Mouse (Mus musculus) heart, embryonic 12.5 days (tissue): Measurements from ENCODE around the gene Snap47. TPM values are rescaled to one million over a fixed set of nuclear protein-coding genes. Genes with fewer than 3 reads are reported as not detected.

Experiments
- ATAC-seq: fragments of 200-750 bp; cut with Nextera tagmentation; 2 replicates; pipeline ENCODE4 v1.8.0; 2017; ENCODE audit warnings: moderate TSS enrichment, moderate library complexity; ENCODE audit not compliant: insufficient number of reproducible peaks, low FRiP score
- H3K27ac ChIP-seq: fragments of 300-500 bp; sonication (generic); 2 replicates; pipeline ENCODE4 v1.5.1; 2016; ENCODE audit warnings: mild to moderate bottlenecking, moderate library complexity; ENCODE audit not compliant: poor library complexity, severe bottlenecking
- H3K27me3 ChIP-seq: fragments of 300-500 bp; sonication (generic); replicated peaks from 2 replicates; pipeline ENCODE4 v1.6.1; 2016; ENCODE audit warnings: mild to moderate bottlenecking, moderate library complexity
- H3K36me3 ChIP-seq: fragments of 300-500 bp; sonication (generic); 2 replicates; pipeline ENCODE4 v1.6.1; 2016; ENCODE audit warnings: mild to moderate bottlenecking, moderate library complexity
- H3K4me1 ChIP-seq: fragments of 300-500 bp; sonication (generic); replicated peaks from 2 replicates; pipeline ENCODE4 v1.6.1; 2016; ENCODE audit warnings: mild to moderate bottlenecking
- H3K4me2 ChIP-seq: fragments of 300-500 bp; sonication (generic); 2 replicates; pipeline ENCODE4 v1.6.1; 2016; ENCODE audit warnings: mild to moderate bottlenecking, moderate library complexity
- H3K4me3 ChIP-seq: fragments of 300-500 bp; sonication (generic); 2 replicates; pipeline ENCODE4 v1.5.1; 2016; ENCODE audit warnings: mild to moderate bottlenecking
- H3K9ac ChIP-seq: fragments of 300-500 bp; sonication (generic); 2 replicates; pipeline ENCODE4 v1.6.1; 2016; ENCODE audit warnings: mild to moderate bottlenecking, moderate library complexity
- H3K9me3 ChIP-seq: fragments of 300-500 bp; sonication (generic); replicated peaks from 2 replicates; pipeline ENCODE4 v1.6.1; 2016; ENCODE audit warnings: mild to moderate bottlenecking, moderate library complexity
- WGBS: fragments of 180-500 bp; shearing (Covaris S2); methylation state at CpG from one replicate; pipeline ENCODE4 v1.1.7; 2016; 5-methylcytosine and 5-hydroxymethylcytosine counted together
- polyA plus RNA-seq: library from polyadenylated mRNA; unstranded; fragments of >200 nt; fragmentation: Nextera tagmentation; extraction: Ambion mirVana; gene quantifications from 2 replicates; pipeline ENCODE4 v1.2.1, GENCODE M21; 2016

The Snap47 gene
- polyA plus RNA-seq, 1 experiment from 2014 or later, result 107 TPM

DNA sequence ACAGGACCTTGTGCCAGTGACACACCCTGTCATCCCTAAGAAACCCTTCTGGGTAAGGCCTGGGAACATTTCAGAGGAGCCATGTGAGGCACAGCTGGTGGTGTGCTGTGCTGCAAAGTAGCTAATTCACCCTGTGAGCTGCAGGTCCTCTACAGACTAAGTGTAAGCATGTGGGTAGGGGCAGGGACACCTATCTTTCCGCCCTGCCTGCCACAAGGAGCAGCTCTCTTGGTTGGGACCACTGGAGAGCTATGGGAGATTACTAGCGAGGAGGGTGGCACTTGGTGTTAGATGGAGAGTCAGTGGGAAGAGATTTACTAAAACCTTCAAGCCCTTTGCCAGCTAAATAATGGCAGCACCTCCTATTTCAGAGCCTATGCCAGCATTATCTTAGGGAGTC is 5.9 kb upstream of the Snap47 start:
- Histone ChIP-seq H3K4me3 (no peak overlapping the region), H3K36me3 (peaks cover 62% of the 10 kb centered on the region), H3K27me3 (no peaks in the 10 kb centered on the region), H3K4me1 (peaks cover 17% of the 10 kb centered on the region), H3K9ac (no peak overlapping the region), H3K27ac (no peak overlapping the region), H3K9me3 (0 out of 2 replicates have a peak, but pooled peaks cover 5% of the 10 kb centered on the region), H3K4me2 (no peak overlapping the region)
- ATAC-seq, result no peak
- WGBS, result 91% methylated on average over 2 of the region's 2 CpGs

DNA sequence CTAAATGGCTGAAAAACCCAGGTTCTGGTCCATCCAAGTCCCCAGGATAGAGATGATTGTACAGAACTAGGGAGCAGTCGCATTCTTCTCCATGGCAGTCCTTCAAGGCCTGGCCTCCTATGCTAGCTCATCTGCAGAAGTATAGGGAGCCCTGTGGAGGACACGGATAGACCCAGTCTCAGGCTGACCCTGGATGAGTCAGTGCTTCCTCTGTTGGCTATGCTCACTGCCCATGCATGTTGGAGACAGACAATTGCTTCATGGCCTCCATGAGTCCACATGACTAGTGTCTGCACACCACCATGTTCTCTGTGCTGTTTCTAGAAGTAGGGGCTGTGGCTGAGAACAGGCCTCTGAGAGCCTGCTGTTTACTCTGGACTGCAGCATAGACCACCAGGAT is 5.4 kb upstream of the Snap47 start:
- H3K4me3 ChIP-seq, result no peak overlapping the region
- WGBS, result 81% methylated on average over 2 of the region's 2 CpGs
- peaks cover 64% of the 10 kb centered on the region for H3K36me3 ChIP-seq
- H3K9me3 ChIP-seq, result 0 out of 2 replicates have a peak, but pooled peaks cover 2% of the 10 kb centered on the region
- H3K9ac ChIP-seq, result no peak overlapping the region
- no peaks in the 10 kb centered on the region for H3K27me3 ChIP-seq
- no peak for ATAC-seq
- H3K4me1 ChIP-seq, result peaks cover 18% of the 10 kb centered on the region
- no peak overlapping the region for H3K4me2 ChIP-seq
- no peak overlapping the region for H3K27ac ChIP-seq

DNA sequence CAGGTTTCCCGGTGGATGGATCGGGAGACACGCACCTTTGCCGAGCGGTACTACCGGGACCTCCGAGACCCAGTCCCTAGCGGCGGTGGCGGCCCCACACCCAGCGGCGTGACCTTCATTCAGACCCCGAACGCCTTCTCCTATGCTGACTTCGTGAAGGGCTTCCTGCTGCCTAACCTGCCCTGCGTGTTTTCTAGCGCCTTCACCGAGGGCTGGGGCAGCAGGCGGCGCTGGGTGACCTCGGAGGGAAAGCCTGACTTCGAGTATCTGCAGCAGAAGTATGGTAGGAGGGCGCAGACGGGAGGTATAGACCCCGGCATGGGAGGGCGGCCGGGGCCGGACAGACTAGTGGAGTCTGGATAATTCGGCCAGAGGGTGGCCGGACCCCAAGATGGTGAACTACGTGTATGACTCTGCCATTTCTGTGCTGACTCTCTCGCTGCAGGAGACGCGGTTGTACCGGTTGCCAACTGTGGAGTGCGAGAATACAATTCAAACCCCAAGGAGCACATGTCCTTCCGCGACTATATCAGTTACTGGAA is 685 bp downstream of the Snap47 start:
- Histone ChIP-seq H3K36me3 (peaks cover 44% of the 10 kb centered on the region), H3K27ac (peak overlapping the region; percentile 67), H3K4me3 (peak overlapping the region; percentile 83), H3K4me1 (peaks cover 20% of the 10 kb centered on the region), H3K9me3 (no peaks in the 10 kb centered on the region), H3K9ac (peak overlapping the region; percentile 90), H3K27me3 (no peaks in the 10 kb centered on the region), H3K4me2 (peak overlapping the region; percentile 91)
- ATAC-seq, result peak; percentile 58
- under 1% methylated on average over 38 of the region's 38 CpGs for WGBS

DNA sequence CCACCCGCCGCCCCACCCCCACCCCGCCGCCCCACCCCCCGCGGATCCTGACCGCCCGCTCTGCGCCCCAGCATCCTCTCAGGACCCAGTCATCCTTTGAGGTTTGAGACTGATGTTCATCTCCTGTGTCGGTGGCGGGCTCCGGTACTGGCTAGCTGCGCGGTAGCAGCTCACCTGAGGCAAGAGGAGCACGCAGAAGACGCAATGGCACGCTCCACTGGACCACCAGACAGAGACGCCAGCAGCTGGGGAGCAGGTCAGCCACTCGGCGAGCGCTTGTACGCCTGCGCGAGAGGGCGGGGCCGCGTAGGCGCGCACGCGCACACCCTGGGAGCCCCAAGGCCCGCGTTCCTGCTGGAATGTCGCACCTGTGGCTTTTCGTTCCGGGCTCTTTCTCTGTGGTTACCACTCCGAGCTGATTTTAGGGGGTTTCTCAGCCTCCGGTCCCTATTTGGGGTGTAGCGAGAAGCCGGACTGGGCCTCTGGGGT is 1.2 kb downstream of the Snap47 start, which contains the start of gene Jmjd4:
Gene Jmjd4, plus strand, starts transcription at position 305 of the 489 bp plus-strand sequence.
- peak within 1 kb of the TSS; percentile 67 for H3K27ac ChIP-seq
- H3K4me2 ChIP-seq, result peak within 1 kb of the TSS; percentile 91
- H3K27me3 ChIP-seq, result no peaks in the 10 kb centered on the region
- H3K4me1 ChIP-seq, result peaks cover 20% of the 10 kb centered on the region
- peak; percentile 95 for ATAC-seq
- no peaks in the 10 kb centered on the region for H3K9me3 ChIP-seq
- WGBS, result 0% methylated on average over 31 of the region's 40 CpGs
- peak within 1 kb of the TSS; percentile 90 for H3K9ac ChIP-seq
- H3K36me3 ChIP-seq, result peaks cover 44% of the 10 kb centered on the region
- peak within 1 kb of the TSS; percentile 83 for H3K4me3 ChIP-seq

DNA sequence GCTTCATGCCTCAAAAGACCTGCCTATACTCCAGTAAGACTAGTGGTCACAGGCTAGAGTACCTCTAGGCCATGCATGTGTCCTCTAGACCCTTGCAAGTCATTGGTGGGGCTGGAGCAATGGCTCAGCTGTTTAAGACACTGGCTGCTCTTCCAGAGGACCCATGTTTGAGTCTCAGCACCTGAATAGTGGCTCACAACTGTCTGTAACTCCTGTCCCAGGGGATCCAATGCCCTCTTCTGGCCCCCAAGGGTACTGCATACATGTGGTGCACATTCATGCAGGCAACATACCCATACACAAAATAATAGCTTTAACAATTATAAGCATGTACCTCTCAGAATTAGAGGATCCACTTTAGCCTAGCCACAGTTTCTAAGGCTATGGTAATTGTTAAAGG is 7.9 kb downstream of the Snap47 start:
- no peak for ATAC-seq
- H3K27me3 ChIP-seq, result no peaks in the 10 kb centered on the region
- H3K27ac ChIP-seq, result no peak overlapping the region
- H3K36me3 ChIP-seq, result peaks cover 41% of the 10 kb centered on the region
- no peak overlapping the region for H3K4me2 ChIP-seq
- no peak overlapping the region for H3K9ac ChIP-seq
- no peaks in the 10 kb centered on the region for H3K9me3 ChIP-seq
- H3K4me3 ChIP-seq, result no peak overlapping the region
- H3K4me1 ChIP-seq, result no peaks in the 10 kb centered on the region

DNA sequence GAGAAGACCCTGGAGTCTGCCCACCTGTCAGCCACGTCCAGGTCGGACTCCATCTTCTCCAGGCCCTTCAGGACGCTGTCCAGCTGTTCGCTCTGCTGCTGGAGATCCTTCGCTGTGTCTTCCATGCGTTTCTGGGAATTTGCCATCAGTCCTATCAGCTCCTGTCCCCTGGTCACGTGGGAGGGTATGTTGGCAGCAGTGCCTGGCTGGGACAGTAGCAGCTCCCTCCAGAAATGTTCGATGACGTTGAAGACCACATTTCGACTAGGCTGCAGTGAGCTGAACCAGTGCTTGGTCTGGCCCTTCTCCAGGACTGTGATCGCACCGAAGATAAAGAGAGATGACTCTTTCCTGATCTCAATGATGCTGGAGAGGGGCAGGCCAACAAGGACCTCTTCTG is 13.0 kb downstream of the Snap47 start:
- no peak for ATAC-seq
- H3K36me3 ChIP-seq, result peaks cover 57% of the 10 kb centered on the region

DNA sequence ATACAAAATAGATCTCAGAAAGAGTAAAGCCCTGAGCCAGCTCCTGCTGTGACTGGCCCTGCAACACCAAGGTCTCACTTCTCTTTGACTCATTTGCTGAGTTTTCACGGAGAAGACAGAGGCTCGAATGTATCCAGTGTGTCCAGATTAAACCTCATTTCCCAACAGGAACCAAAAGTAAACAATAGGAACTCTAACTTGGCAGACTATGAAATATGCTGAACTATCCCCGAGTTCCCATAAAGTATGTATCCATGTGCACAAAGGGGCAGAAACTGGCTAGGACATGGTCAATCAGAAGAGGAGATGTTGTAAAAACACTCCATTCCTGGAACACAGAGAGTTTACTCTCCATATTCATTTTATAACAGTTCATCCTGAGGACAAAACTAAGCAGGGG is 18.7 kb downstream of the Snap47 start:
- Histone ChIP-seq H3K9me3 (peaks cover 8% of the 10 kb centered on the region), H3K4me3 (no peak overlapping the region), H3K27ac (no peak overlapping the region), H3K4me2 (no peak overlapping the region), H3K27me3 (no peaks in the 10 kb centered on the region), H3K9ac (no peak overlapping the region), H3K4me1 (peaks cover 11% of the 10 kb centered on the region; the same call in 1 of the 2 replicates), H3K36me3 (peaks cover 54% of the 10 kb centered on the region)
- WGBS, result 67% methylated on average over 3 of the region's 3 CpGs
- no peak for ATAC-seq

More for the DNA sequence above, 13.0 kb downstream of the Snap47 start:
- Histone ChIP-seq H3K27me3 (no peaks in the 10 kb centered on the region), H3K9ac (no peak overlapping the region), H3K4me3 (no peak overlapping the region), H3K4me2 (no peak overlapping the region), H3K27ac (no peak overlapping the region), H3K4me1 (peaks cover 7% of the 10 kb centered on the region; the same call in 1 of the 2 replicates), H3K9me3 (peaks cover 8% of the 10 kb centered on the region)
- 89% methylated on average over 12 of the region's 12 CpGs for WGBS

DNA sequence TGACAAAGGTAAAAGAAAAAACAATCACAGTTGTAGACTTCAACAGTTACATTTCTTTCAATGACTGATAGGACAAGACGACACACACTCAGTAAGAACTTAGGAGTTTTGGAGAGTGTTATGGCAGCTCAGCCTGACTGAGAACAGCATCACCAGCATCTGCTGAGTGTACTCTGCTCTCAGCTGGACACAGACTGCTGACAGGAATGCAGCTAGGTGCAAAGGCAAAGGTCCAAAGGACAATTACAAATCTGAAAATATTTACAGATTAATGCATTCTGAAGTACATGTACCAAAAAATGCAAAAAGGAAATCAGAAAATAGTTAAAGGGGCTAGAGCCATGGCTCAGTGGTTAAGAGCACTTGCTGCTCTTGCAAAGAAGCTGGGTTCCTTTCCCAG is 21.0 kb downstream of the Snap47 start:
- H3K27me3 ChIP-seq, result no peaks in the 10 kb centered on the region
- H3K4me2 ChIP-seq, result no peak overlapping the region
- H3K4me3 ChIP-seq, result no peak overlapping the region
- WGBS, result 57% methylated on average over 1 of the region's 1 CpGs
- no peaks in the 10 kb centered on the region for H3K9me3 ChIP-seq
- no peak overlapping the region for H3K9ac ChIP-seq
- H3K36me3 ChIP-seq, result peaks cover 57% of the 10 kb centered on the region
- no peak overlapping the region for H3K27ac ChIP-seq
- peaks cover 20% of the 10 kb centered on the region for H3K4me1 ChIP-seq
- no peak for ATAC-seq

DNA sequence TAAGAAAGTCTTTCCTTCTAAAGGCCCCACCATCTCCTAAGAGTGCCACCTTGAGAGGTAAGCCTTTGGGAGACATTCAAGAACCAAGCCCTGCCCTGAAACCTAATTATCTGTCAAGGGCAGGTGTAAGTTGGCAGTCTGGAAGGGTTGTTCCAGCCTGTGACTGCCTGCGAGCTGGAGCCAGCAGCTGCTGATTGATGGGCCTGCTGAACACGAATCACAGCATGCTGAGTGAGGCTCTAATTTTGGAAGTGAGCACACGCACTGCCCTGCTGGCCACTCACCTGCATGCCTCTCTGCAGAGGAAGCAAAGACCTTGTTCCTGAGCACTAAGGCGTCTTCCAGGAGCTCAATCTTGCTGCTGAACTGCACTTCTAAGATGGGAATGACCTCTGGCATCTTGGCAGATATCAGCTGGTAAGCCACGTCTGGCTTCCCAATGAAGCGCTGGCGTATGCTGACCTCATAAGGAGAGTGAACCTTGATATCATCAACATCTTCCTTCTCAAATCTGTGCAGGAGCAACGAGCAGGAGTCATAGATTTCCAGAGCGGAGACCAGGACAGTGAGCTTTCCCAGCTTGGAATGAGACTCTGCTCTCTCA is 22.8 kb downstream of the Snap47 start:
- ATAC-seq, result no peak
- Histone ChIP-seq H3K9ac (no peak overlapping the region), H3K36me3 (peaks cover 55% of the 10 kb centered on the region), H3K4me1 (peaks cover 15% of the 10 kb centered on the region), H3K9me3 (no peaks in the 10 kb centered on the region), H3K27ac (no peak overlapping the region), H3K4me2 (no peak overlapping the region), H3K27me3 (no peaks in the 10 kb centered on the region), H3K4me3 (no peak overlapping the region)
- WGBS, result 67% methylated on average over 9 of the region's 9 CpGs

DNA sequence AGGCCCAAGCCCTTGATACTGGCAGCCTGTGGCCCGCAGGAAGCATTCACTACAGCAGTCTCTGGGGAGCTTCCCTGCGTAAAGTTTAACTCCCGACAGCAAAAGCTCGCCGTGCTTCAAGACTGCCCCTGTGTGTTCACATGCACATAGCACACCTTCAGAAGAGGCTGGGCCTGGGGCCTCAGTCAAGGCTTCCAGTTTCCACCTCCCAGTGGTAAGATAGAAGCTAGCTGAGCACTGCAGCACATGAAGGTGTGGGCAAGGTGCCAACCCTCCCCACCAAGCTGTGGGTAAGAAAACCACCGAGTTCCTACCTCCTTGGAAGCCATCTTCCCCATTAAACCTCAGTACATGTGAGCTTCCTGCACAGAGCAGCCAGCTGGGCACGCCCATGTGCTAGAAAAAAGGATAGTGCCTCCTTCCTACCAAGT is 25.3 kb downstream of the Snap47 start:
- WGBS, result 56% methylated on average over 7 of the region's 7 CpGs
- no peak overlapping the region for H3K27ac ChIP-seq
- H3K4me3 ChIP-seq, result no peak overlapping the region
- H3K9me3 ChIP-seq, result no peaks in the 10 kb centered on the region
- no peak for ATAC-seq
- H3K9ac ChIP-seq, result no peak overlapping the region
- no peaks in the 10 kb centered on the region for H3K27me3 ChIP-seq
- H3K4me2 ChIP-seq, result no peak overlapping the region
- peaks cover 62% of the 10 kb centered on the region for H3K36me3 ChIP-seq
- H3K4me1 ChIP-seq, result peaks cover 17% of the 10 kb centered on the region

DNA sequence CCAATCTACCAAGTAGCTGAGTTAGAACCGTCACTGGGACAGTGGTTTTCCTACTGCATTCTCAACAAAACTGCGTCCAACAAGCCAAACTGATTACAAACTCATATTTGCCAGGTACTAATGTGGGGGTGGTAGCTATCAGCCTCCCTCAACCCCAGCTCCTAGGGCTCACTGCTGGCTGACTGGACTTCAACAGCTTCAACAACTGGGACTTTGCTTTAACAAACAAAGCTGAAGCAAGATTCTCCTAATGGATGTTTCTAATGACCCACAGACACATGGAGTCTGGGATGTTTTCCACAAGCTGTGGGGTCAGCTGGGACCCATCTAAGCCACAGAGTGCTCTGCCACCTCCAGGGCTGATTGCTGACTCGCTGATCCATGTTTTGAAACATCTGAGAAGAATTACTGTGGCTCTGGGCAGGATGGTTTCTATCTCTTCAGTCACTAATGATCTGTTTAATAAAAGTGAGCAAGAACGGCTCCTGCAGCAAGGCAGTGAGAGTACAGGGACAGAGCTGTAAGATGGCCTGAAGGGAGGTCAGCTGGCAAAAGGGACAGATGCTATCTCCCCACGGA is 27.9 kb downstream of the Snap47 start:
- H3K9ac ChIP-seq, result no peak overlapping the region
- no peaks in the 10 kb centered on the region for H3K9me3 ChIP-seq
- 79% methylated on average over 5 of the region's 5 CpGs for whole genome bisulfite sequencing
- H3K4me2 ChIP-seq, result no peak overlapping the region
- H3K4me1 ChIP-seq, result peaks cover 15% of the 10 kb centered on the region
- peaks cover 73% of the 10 kb centered on the region for H3K36me3 ChIP-seq
- no peaks in the 10 kb centered on the region for H3K27me3 ChIP-seq
- no peak overlapping the region for H3K27ac ChIP-seq
- no peak for ATAC-seq
- no peak overlapping the region for H3K4me3 ChIP-seq
